Mouse (Mus musculus): ENCODE data around the gene Polr1d. TPM values are rescaled to one million over a fixed set of nuclear protein-coding genes. Genes with fewer than 3 reads are reported as not detected.

Polr1d gene
- 135 TPM for polyA plus RNA-seq (2015; fragmentation: Illumina TruSeq; extraction: RNeasy Lipid Tissue Mini Kit (QIAGEN cat#74804); ENCODE audit: insufficient read depth, low replicate concordance)

GRCm38 (mm10) chr5:147076799-147077165 lies at the start of gene Polr1d:
Gene Polr1d (plus strand): TSS chr5:147077050.

GRCm38 (mm10) chr5:147076026-147076798 lies 638 bp upstream of the Polr1d start, which contains the start of gene Lnx2:
Gene Lnx2 (minus strand): TSS chr5:147076586.

Other genes starting within 250 kb of the Polr1d start
- 2,463 TPM for gene Rpl21, start 244.2 kb upstream of the Polr1d start, polyA plus RNA-seq (2015; fragmentation: Illumina TruSeq; extraction: RNeasy Lipid Tissue Mini Kit (QIAGEN cat#74804); ENCODE audit: insufficient read depth, low replicate concordance)
- gene Rasl11a, start 232.0 kb upstream of the Polr1d start, polyA plus RNA-seq (2015; fragmentation: Illumina TruSeq; extraction: RNeasy Lipid Tissue Mini Kit (QIAGEN cat#74804); ENCODE audit: insufficient read depth, low replicate concordance): 12.7 TPM
- gene Gtf3a, start 128.4 kb upstream of the Polr1d start, polyA plus RNA-seq (2015; fragmentation: Illumina TruSeq; extraction: RNeasy Lipid Tissue Mini Kit (QIAGEN cat#74804); ENCODE audit: insufficient read depth, low replicate concordance): 35.6 TPM
- gene Mtif3, start 113.2 kb upstream of the Polr1d start, polyA plus RNA-seq (2015; fragmentation: Illumina TruSeq; extraction: RNeasy Lipid Tissue Mini Kit (QIAGEN cat#74804); ENCODE audit: insufficient read depth, low replicate concordance): 36.5 TPM
- 12.1 TPM for gene Lnx2, start 464 bp upstream of the Polr1d start, polyA plus RNA-seq (2015; fragmentation: Illumina TruSeq; extraction: RNeasy Lipid Tissue Mini Kit (QIAGEN cat#74804); ENCODE audit: insufficient read depth, low replicate concordance)
- gene Gsx1, start 111.6 kb downstream of the Polr1d start, polyA plus RNA-seq (2015; fragmentation: Illumina TruSeq; extraction: RNeasy Lipid Tissue Mini Kit (QIAGEN cat#74804); ENCODE audit: insufficient read depth, low replicate concordance): not detected
- gene Pdx1, start 192.9 kb downstream of the Polr1d start, polyA plus RNA-seq (2015; fragmentation: Illumina TruSeq; extraction: RNeasy Lipid Tissue Mini Kit (QIAGEN cat#74804); ENCODE audit: insufficient read depth, low replicate concordance): not detected
- not detected for gene Cdx2, start 230.2 kb downstream of the Polr1d start, polyA plus RNA-seq (2015; fragmentation: Illumina TruSeq; extraction: RNeasy Lipid Tissue Mini Kit (QIAGEN cat#74804); ENCODE audit: insufficient read depth, low replicate concordance)
- gene Urad, start 245.4 kb downstream of the Polr1d start, polyA plus RNA-seq (2015; fragmentation: Illumina TruSeq; extraction: RNeasy Lipid Tissue Mini Kit (QIAGEN cat#74804); ENCODE audit: insufficient read depth, low replicate concordance): not detected